Mouse (Mus musculus) central nervous system, embryonic 11.5 days (tissue): Measurements from ENCODE around the gene Cyp4f15. TPM values are rescaled to one million over a fixed set of nuclear protein-coding genes. Genes with fewer than 3 reads are reported as not detected.

Source experiments
- polyA plus RNA-seq: library from polyadenylated mRNA; depleted of rRNA; stranded (reverse); fragments of >200 nt; gene quantifications from 2 replicates; pipeline ENCODE4 v1.2.3, GENCODE M21; 2012; rRNA removed

The Cyp4f15 gene
- 1.1 and 1.5 TPM in 2 replicates for polyA plus RNA-seq

DNA sequence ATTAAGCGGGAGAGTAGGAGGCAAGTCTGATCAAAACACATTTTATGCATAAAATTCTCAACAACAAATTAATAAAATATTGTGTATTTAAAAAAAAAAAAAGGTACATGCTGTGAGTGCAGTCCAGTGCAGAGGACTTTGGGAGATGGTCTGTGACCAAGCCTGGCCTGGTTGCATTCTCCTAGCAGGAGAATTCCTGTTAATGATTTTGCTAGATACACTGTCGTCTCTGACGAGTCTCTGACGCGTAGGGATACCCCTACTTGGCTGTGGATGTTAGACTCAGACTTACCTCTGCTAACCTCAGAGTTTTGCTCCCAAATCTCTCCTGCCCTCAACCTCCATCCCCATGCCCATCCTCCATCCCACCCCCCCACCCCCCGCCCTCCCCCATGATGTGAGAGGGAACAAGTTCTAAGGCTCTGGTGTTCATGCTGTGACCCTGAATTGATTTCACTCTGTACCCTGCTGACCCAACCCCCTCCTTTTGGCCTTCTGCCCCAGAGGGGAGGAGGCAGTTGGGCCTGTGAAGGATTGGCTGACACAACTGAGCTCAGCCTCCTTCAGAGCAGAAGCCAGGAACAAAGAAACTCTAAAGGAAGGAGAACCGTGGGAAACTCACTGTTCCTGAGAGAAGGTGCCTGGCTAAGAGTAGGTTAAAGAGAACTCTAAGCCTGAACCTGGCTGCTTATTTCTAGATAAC, at the start of gene Cyp4f15:
TSS of gene Cyp4f15 (plus strand) at position 580 of the 703 bp plus-strand sequence.

DNA sequence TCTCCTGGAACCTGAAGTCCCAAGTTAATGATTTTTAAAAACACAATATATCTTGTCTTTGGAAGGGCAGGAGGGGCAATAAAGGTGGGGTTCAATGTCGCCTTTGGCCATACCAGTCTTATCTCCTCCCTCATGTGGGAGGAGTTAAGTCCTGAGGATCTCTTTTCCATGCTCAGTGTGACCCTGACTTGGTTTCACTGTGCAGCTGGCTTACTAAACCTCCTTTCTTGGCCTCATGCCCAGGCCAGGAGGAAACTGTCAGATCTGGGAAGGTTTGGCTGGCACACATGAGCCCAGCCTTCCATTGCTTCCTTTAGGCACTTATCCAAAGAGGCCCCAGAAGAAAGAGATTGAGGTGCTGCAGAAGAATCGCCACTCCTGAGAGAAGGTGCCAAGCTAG, 26.7 kb upstream of the Cyp4f15 start, which contains the start of gene Cyp4f40:
TSS of gene Cyp4f40 (plus strand) at position 189 of the 400 bp plus-strand sequence.

Other genes starting within 250 kb of the Cyp4f15 start
- 0.16 and 0.26 TPM in 2 replicates for gene Cyp4f39, start 232.9 kb upstream of the Cyp4f15 start, polyA plus RNA-seq
- gene Cyp4f17, start 179.6 kb upstream of the Cyp4f15 start, polyA plus RNA-seq: 12.7 and 16.5 TPM in 2 replicates
- 17.5 and 24.1 TPM in 2 replicates for gene Cyp4f16, start 149.1 kb upstream of the Cyp4f15 start, polyA plus RNA-seq
- not detected in 2 replicates for gene Cyp4f37, start 64.3 kb upstream of the Cyp4f15 start, polyA plus RNA-seq
- not detected in 2 replicates for gene Cyp4f40, start 26.7 kb upstream of the Cyp4f15 start, polyA plus RNA-seq
- gene Zfp871, start 102.7 kb downstream of the Cyp4f15 start, polyA plus RNA-seq: 15.8 and 33.2 TPM in 2 replicates
- gene Zfp811, start 124.3 kb downstream of the Cyp4f15 start, polyA plus RNA-seq: 26.4 and 29.3 TPM in 2 replicates
- gene Zfp799, start 144.6 kb downstream of the Cyp4f15 start, polyA plus RNA-seq: 16.6 and 21.6 TPM in 2 replicates
- gene Zfp870, start 206.0 kb downstream of the Cyp4f15 start, polyA plus RNA-seq: 5.7 and 5.8 TPM in 2 replicates
- 0.22 TPM in 1 of 2 replicates, not detected in the other for gene Cyp4f14, start 231.7 kb downstream of the Cyp4f15 start, polyA plus RNA-seq